In the genomic region with DNA sequence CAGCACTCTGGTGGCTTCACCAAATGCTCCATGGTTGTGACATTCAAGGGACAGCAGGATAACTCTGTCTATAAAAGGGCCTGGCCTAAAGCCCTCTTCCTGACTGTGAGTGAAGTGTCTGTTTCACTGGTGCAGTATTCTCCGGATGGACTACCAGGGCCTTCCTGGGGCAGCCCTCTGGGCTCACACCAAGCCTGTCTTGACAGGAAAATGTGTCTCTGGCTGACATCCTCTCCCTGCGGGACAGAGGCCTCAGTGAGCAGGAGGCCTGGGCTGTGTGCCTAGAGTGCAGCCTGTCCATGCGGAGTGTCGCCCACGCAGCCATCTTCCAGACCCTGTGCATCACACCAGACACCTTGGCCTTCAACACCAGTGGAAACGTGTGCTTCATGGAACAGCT, we compare ENCODE assay signal across 22 mouse cellular contexts. TPM values are rescaled to one million over a fixed set of nuclear protein-coding genes. Genes with fewer than 3 reads are reported as not detected.
DNase-seq lines count a peak whose midpoint lies in the region; ATAC-seq lines count a peak whose summit lies in the region.
"Had no signal": no experiment of that assay in that cellular context is flagged by ENCODE, and none has a peak within 500 bp of the region (broad histone marks: within the 10 kb centered on the region; RNA-seq: fewer than 3 reads in every experiment).

No protein-coding gene starts in this region.

- no peak overlapping the region for H3K27ac ChIP-seq in midbrain, embryonic 11.5 days (ENCODE audit: low read depth, low read length)
- H3K27ac ChIP-seq in midbrain, embryonic 16.5 days (ENCODE audit: low read length), result no peak overlapping the region
- H3K27ac ChIP-seq: embryonic facial prominence, embryonic 13.5 days; forebrain, embryonic 13.5 days; heart, embryonic 13.5 days; hindbrain, embryonic 15.5 days had no signal

- H3K36me3 ChIP-seq in midbrain, embryonic 11.5 days (ENCODE audit: control insufficient read depth, insufficient read depth, low read length), result no peaks in the 10 kb centered on the region
- H3K36me3 ChIP-seq in midbrain, embryonic 16.5 days (ENCODE audit: control insufficient read depth, insufficient read depth, low read length), result peaks cover 12% of the 10 kb centered on the region
- H3K36me3 ChIP-seq: embryonic facial prominence, embryonic 13.5 days; heart, embryonic 13.5 days; hindbrain, embryonic 15.5 days had no signal

- no peak overlapping the region for H3K4me3 ChIP-seq in midbrain, embryonic 11.5 days (ENCODE audit: low read depth, low read length)
- no peak overlapping the region for H3K4me3 ChIP-seq in midbrain, embryonic 16.5 days (ENCODE audit: low read depth, low read length)
- H3K4me3 ChIP-seq: embryonic facial prominence, embryonic 13.5 days; forebrain, embryonic 13.5 days; heart, embryonic 13.5 days; hindbrain, embryonic 15.5 days had no signal

- no peak overlapping the region for H3K4me2 ChIP-seq in midbrain, embryonic 11.5 days
- no peak overlapping the region for H3K4me2 ChIP-seq in midbrain, embryonic 16.5 days (ENCODE audit: low read length)
- H3K4me2 ChIP-seq: embryonic facial prominence, embryonic 13.5 days; forebrain, embryonic 13.5 days; heart, embryonic 13.5 days; hindbrain, embryonic 15.5 days had no signal

- no peak for ATAC-seq in midbrain, embryonic 11.5 days (ENCODE audit: low FRiP score)
- ATAC-seq in midbrain, embryonic 16.5 days, result no peak
- ATAC-seq: forebrain, embryonic 13.5 days; forebrain, postnatal 0 days; intestine, embryonic 16.5 days had no signal

- no peak overlapping the region for H3K9ac ChIP-seq in midbrain, embryonic 11.5 days (ENCODE audit: low read length)
- no peak overlapping the region for H3K9ac ChIP-seq in midbrain, embryonic 16.5 days (ENCODE audit: low read depth, low read length)
- H3K9ac ChIP-seq: embryonic facial prominence, embryonic 13.5 days; forebrain, embryonic 13.5 days; forebrain, postnatal 0 days; heart, embryonic 13.5 days; hindbrain, embryonic 15.5 days had no signal

- peak; percentile 12 for DNase-seq in midbrain, embryonic 11.5 days (ENCODE audit: low spot score, missing footprints)
- peak; percentile 90 to 92 for DNase-seq in cerebellum, adult 18-20 months
- peak; percentile 96 for DNase-seq in cerebellum, adult 9-11 months
- DNase-seq in cerebellum, postnatal 36 days, result peak; percentile 89 to 90
- no peak for DNase-seq in ovary, postnatal 36 days (ENCODE audit: low spot score)
- no peak for DNase-seq in right cerebral cortex, postnatal 4 days
- DNase-seq in adrenal gland, postnatal 25 days, result no peak
- DNase-seq: adrenal gland, adult 8-10 months; forebrain, postnatal 0 days; gastrocnemius, postnatal 14 days; heart, postnatal 36 days had no signal

- WGBS in midbrain, embryonic 11.5 days, result 94% methylated on average over 6 of the region's 6 CpGs
- 89% methylated on average over 6 of the region's 6 CpGs for WGBS in midbrain, embryonic 16.5 days

- no peaks in the 10 kb centered on the region for H3K9me3 ChIP-seq in midbrain, embryonic 11.5 days (ENCODE audit: control insufficient read depth, low read length)
- H3K9me3 ChIP-seq in midbrain, embryonic 16.5 days (replicated peaks; ENCODE audit: control insufficient read depth, low read length, poor library complexity, severe bottlenecking), result no peaks in the 10 kb centered on the region
- H3K9me3 ChIP-seq: embryonic facial prominence, embryonic 13.5 days; forebrain, embryonic 13.5 days; heart, embryonic 13.5 days; hindbrain, embryonic 15.5 days had no signal

- peaks cover 1% of the 10 kb centered on the region for H3K27me3 ChIP-seq in midbrain, embryonic 11.5 days (ENCODE audit: control insufficient read depth, insufficient read depth, low read length)
- no peaks in the 10 kb centered on the region for H3K27me3 ChIP-seq in midbrain, embryonic 16.5 days (ENCODE audit: control insufficient read depth, insufficient read depth, low read depth, low read length)
- H3K27me3 ChIP-seq: hindbrain, embryonic 15.5 days had no signal

- no peaks in the 10 kb centered on the region; the same call in 1 of the 2 replicates for H3K4me1 ChIP-seq in midbrain, embryonic 11.5 days (ENCODE audit: control insufficient read depth, insufficient read depth, low read length)
- H3K4me1 ChIP-seq in midbrain, embryonic 16.5 days (ENCODE audit: control insufficient read depth, insufficient read depth, low read length), result peaks cover 13% of the 10 kb centered on the region
- H3K4me1 ChIP-seq: forebrain, embryonic 13.5 days; heart, embryonic 13.5 days had no signal

RNA-seq across cellular contexts. Expression of a gene that starts 6.4 kb away (rescaled TPM):
- 0.55 and 0.79 TPM in 2 replicates for polyA plus RNA-seq in midbrain, embryonic 11.5 days (2014; fragmentation: Nextera tagmentation; extraction: Ambion mirVana)
- 22.5 and 23.6 TPM in 2 replicates for polyA plus RNA-seq in midbrain, embryonic 16.5 days (2015; fragmentation: Nextera tagmentation; extraction: Ambion mirVana)
- 0.57 and 1.1 TPM in 2 replicates for total RNA-seq in adrenal gland, postnatal 25 days (2021)
- total RNA-seq: gastrocnemius, adult 18-20 months; granulocyte monocyte progenitor cell, adult 5-6 weeks; heart, postnatal 36 days had no signal
- polyA plus RNA-seq: heart, postnatal 0 days had no signal

RNA-seq across cellular contexts. Expression of a gene that starts 42.7 kb away (rescaled TPM):
- polyA plus RNA-seq in midbrain, embryonic 11.5 days (2014; fragmentation: Nextera tagmentation; extraction: Ambion mirVana), result not detected in 2 replicates
- polyA plus RNA-seq in midbrain, embryonic 16.5 days (2015; fragmentation: Nextera tagmentation; extraction: Ambion mirVana), result not detected in 2 replicates
- not detected in 2 replicates for total RNA-seq in adrenal gland, postnatal 25 days (2021)
- total RNA-seq: adrenal gland, adult 8-10 months; adrenal gland, postnatal 4 days; forebrain, postnatal 0 days; gastrocnemius, adult 18-20 months; gastrocnemius, postnatal 14 days; granulocyte monocyte progenitor cell, adult 5-6 weeks; heart, postnatal 36 days had no signal
- polyA plus RNA-seq: forebrain, embryonic 13.5 days; forebrain, postnatal 0 days; heart, embryonic 13.5 days; heart, postnatal 0 days; hindbrain, embryonic 11.5 days; hindbrain, embryonic 15.5 days; intestine, embryonic 16.5 days had no signal

Comparison
In these comparisons a context has a peak if more than half of its experiments do, and no peak if none do; other contexts are left out.
1. RNA of a gene that starts 6.4 kb away (polyA plus RNA-seq): 22.5 to 23.6 TPM in midbrain, embryonic 16.5 days; 0.55 to 0.79 TPM in midbrain, embryonic 11.5 days; every median in the first group is over 10 times any median in the second.
2. DNase-seq: peak in midbrain, embryonic 11.5 days (single experiment), cerebellum, adult 18-20 months (2 of 2), cerebellum, adult 9-11 months (single experiment) and cerebellum, postnatal 36 days (2 of 2); none in ovary, postnatal 36 days (single experiment), right cerebral cortex, postnatal 4 days (single experiment) and adrenal gland, postnatal 25 days (single experiment).